Mouse (Mus musculus) bone marrow macrophage, adult 2 months (primary cell): ENCODE measurements around the gene Fibcd1.

Source experiments
- CTCF ChIP-seq: IDR thresholded peaks from 2 replicates; pipeline ENCODE4 v1.5.1; 2012; ENCODE audit warnings: low read depth, mild to moderate bottlenecking, low read length, moderate library complexity
- POLR2A ChIP-seq: IDR thresholded peaks from 2 replicates; pipeline ENCODE4 v1.6.1; 2012; ENCODE audit warnings: mild to moderate bottlenecking, low read depth, low read length, borderline replicate concordance

- no peak for TF ChIP-seq CTCF
- no peak for TF ChIP-seq POLR2A
Measured at GRCm38 (mm10) chr2:31789215-31789614, 56.6 kb downstream of the Fibcd1 start.
